Mouse (Mus musculus) kidney, adult 2 months (tissue): ENCODE results near the gene Stard10. TPM values are rescaled to one million over a fixed set of nuclear protein-coding genes. Genes with fewer than 3 reads are reported as not detected.

ENCODE experiments used
- DNase-seq: peaks from one replicate; pipeline ENCODE4 v3.0.0; 2021
- H3K27ac ChIP-seq: fragments of 200-500 bp; 2 replicates; pipeline ENCODE4 v1.5.1; 2012; ENCODE audit warnings: low read depth, low read length, control low read depth, inconsistent platforms; ENCODE audit not compliant: insufficient read depth
- H3K27me3 ChIP-seq: fragments of 200-500 bp; replicated peaks from 2 replicates; pipeline ENCODE4 v1.6.1; 2012; ENCODE audit warnings: mild to moderate bottlenecking, moderate library complexity, low read length, inconsistent platforms; ENCODE audit not compliant: control insufficient read depth, insufficient read depth
- H3K36me3 ChIP-seq: fragments of 200-500 bp; 2 replicates; pipeline ENCODE4 v1.6.1; 2012; ENCODE audit warnings: mild to moderate bottlenecking, moderate library complexity, low read length, inconsistent platforms; ENCODE audit not compliant: control insufficient read depth, insufficient read depth
- H3K4me1 ChIP-seq: fragments of 200-500 bp; 2 replicates; pipeline ENCODE4 v1.6.1; 2011; ENCODE audit warnings: low read length; ENCODE audit not compliant: control insufficient read depth, insufficient read depth
- H3K4me3 ChIP-seq: fragments of 200-500 bp; 2 replicates; pipeline ENCODE4 v1.5.1; 2011; ENCODE audit warnings: mild to moderate bottlenecking, low read depth, low read length, control low read depth; ENCODE audit not compliant: insufficient read depth
- CTCF ChIP-seq: fragments of 200-500 bp; conservative IDR thresholded peaks from 2 replicates; pipeline ENCODE4 v1.5.1; 2011; ENCODE audit warnings: low read depth, mild to moderate bottlenecking, control low read depth, low read length, moderate library complexity, mixed read lengths; ENCODE audit not compliant: insufficient read depth, insufficient read length
- POLR2A ChIP-seq: fragments of 200-500 bp; IDR thresholded peaks from one replicate; pipeline ENCODE4 v1.6.1; 2011; ENCODE audit warnings: low read depth, low read length, control low read depth
- WGBS: fragments of 180-500 bp; shearing (Covaris S2); methylation state at CpG from one replicate; pipeline ENCODE4 v1.1.7; 2018; 5-methylcytosine and 5-hydroxymethylcytosine counted together
- polyA plus RNA-seq: library from polyadenylated mRNA; depleted of rRNA; stranded (reverse); fragments of >200 nt; gene quantifications from 2 replicates; pipeline ENCODE4 v1.2.3, GENCODE M21; 2012

The Stard10 gene
- polyA plus RNA-seq, 1 experiment = 503 TPM

GRCm38 (mm10) chr7:101363914-101364313 lies 47.0 kb downstream of the Stard10 start:
- H3K36me3 ChIP-seq = no peaks in the 10 kb centered on the region
- H3K27me3 ChIP-seq = no peaks in the 10 kb centered on the region
- H3K4me3 ChIP-seq = no peak overlapping the region
- peaks cover 5% of the 10 kb centered on the region; the same call in 1 of the 2 replicates for H3K4me1 ChIP-seq
- TF ChIP-seq CTCF (no peak), POLR2A (no peak)
- no peak for DNase-seq
- 86% methylated on average over 5 of the region's 5 CpGs for WGBS
- no peak overlapping the region for H3K27ac ChIP-seq

DNA sequence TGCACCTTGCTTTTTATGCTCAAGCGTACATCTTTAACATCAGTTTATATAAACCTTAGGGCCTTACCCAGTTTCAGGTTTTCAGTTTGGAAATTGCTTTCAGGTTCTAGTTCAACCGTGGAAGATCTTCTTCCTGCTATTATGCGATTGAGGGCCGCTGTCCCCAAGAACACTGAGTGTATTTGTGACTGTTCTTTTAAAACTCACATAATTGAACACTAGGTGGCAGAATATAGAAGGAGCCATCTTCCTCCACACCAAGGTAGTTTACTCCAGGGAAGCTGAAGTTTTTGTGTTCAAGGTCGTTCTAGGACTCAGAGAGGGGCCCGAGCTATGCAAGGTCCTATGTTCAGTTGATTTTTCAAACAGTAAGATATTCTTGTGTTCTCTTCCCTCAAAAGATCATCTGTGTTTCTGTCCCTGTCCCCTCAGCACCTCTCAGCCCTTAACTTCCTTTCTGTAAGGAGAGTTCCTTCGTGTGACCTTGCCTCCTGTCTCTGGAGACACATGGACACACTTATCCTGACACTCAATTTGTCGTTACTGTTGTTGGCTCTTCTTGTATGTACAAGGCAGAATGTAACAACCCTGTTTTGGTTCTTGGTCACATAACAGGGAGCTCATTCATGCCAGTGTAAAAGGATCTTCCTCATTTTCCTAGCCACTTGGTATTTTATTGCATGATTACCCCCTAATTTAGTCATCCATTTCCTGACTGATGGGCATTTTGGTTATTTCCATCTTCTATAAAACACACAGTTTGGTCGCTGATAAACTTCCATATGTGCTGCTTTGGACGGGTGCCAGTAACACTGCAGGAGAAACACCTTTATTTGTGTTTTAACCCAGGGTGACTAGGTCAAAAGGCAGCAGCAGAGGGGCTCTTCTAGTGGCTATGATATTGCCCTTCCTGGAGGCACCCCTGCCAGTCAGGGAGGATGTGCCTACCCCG lies 51.3 kb downstream of the Stard10 start:
- no peak overlapping the region for H3K4me3 ChIP-seq
- no peaks in the 10 kb centered on the region for H3K4me1 ChIP-seq
- no peaks in the 10 kb centered on the region for H3K36me3 ChIP-seq
- WGBS = 61% methylated on average over 11 of the region's 11 CpGs
- DNase-seq = no peak
- H3K27me3 ChIP-seq = no peaks in the 10 kb centered on the region
- no peak for TF ChIP-seq POLR2A
- no peak for TF ChIP-seq CTCF
- H3K27ac ChIP-seq = no peak overlapping the region

- Histone ChIP-seq H3K4me3 (no peak overlapping the region), H3K27me3 (no peaks in the 10 kb centered on the region), H3K36me3 (no peaks in the 10 kb centered on the region), H3K4me1 (no peaks in the 10 kb centered on the region), H3K27ac (no peak overlapping the region)
- 69% methylated on average over 7 of the region's 7 CpGs for WGBS
- TF ChIP-seq POLR2A = no peak
- TF ChIP-seq CTCF = no peak
- no peak for DNase-seq
Observed at GRCm38 (mm10) chr7:101369666-101370065, 52.8 kb downstream of the Stard10 start.

GRCm38 (mm10) chr7:101373082-101373481 lies 56.2 kb downstream of the Stard10 start:
- no peak for DNase-seq
- no peaks in the 10 kb centered on the region for H3K36me3 ChIP-seq
- no peaks in the 10 kb centered on the region for H3K4me1 ChIP-seq
- no peak overlapping the region for H3K27ac ChIP-seq
- H3K27me3 ChIP-seq = no peaks in the 10 kb centered on the region
- TF ChIP-seq CTCF (no peak), POLR2A (no peak)
- no peak overlapping the region for H3K4me3 ChIP-seq
- 89% methylated on average over 26 of the region's 26 CpGs for WGBS

DNA sequence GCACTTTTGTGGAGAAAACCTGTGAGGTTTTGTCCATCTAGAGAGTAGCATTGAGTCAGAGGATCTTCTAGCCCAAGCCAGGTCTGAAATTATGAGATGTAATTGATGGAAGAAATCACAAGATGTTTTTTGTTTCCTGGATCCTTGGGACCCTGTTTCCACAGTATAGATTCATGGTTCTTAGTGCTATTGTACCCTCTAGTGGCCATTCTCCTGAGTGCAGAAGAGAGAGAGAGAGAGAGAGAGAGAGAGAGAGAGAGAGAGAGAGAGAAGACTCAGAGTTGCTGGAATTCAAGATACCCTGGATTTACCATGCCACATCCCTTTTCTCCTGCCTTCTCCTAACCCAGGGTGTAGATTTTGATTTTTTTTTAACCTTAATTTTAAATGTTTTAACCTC lies 57.3 kb downstream of the Stard10 start:
- Histone ChIP-seq H3K27ac (no peak overlapping the region), H3K4me1 (peaks cover 4% of the 10 kb centered on the region), H3K4me3 (no peak overlapping the region), H3K27me3 (no peaks in the 10 kb centered on the region), H3K36me3 (no peaks in the 10 kb centered on the region)
- TF ChIP-seq POLR2A (no peak), CTCF (no peak)
- peak; percentile 68 for DNase-seq

- H3K4me1 ChIP-seq = peaks cover 12% of the 10 kb centered on the region
- no peak overlapping the region for H3K27ac ChIP-seq
- no peak for DNase-seq
- H3K36me3 ChIP-seq = no peaks in the 10 kb centered on the region
- TF ChIP-seq CTCF (no peak), POLR2A (no peak)
- 82% methylated on average over 10 of the region's 10 CpGs for WGBS
- no peak overlapping the region for H3K4me3 ChIP-seq
- H3K27me3 ChIP-seq = no peaks in the 10 kb centered on the region
Observed at GRCm38 (mm10) chr7:101376701-101377340, 59.9 kb downstream of the Stard10 start.

- 13% methylated on average over 7 of the region's 7 CpGs for WGBS
- TF ChIP-seq POLR2A (no peak), CTCF (0 out of 2 replicates have a peak, but pooled peaks have one; percentile 4)
- Histone ChIP-seq H3K36me3 (no peaks in the 10 kb centered on the region), H3K4me1 (peaks cover 12% of the 10 kb centered on the region), H3K27me3 (no peaks in the 10 kb centered on the region), H3K27ac (peak overlapping the region; percentile 79), H3K4me3 (peak overlapping the region; percentile 49)
- DNase-seq = peak; percentile 88
Observed at GRCm38 (mm10) chr7:101377741-101378262, 60.9 kb downstream of the Stard10 start.
